Mouse (Mus musculus) cerebellum, adult 2 months (tissue): ENCODE data around the gene Ythdf1. TPM values are rescaled to one million over a fixed set of nuclear protein-coding genes. Genes with fewer than 3 reads are reported as not detected.

Experiments
- DNase-seq, 2 experiments: peaks; one replicate each; pipeline ENCODE4 v3.0.0; 2021
- H3K27ac ChIP-seq: fragments of 200-500 bp; 2 replicates; pipeline ENCODE4 v1.5.1; 2012; ENCODE audit warnings: low read length, control low read depth, inconsistent platforms; ENCODE audit not compliant: insufficient read depth
- H3K27me3 ChIP-seq: fragments of 200-500 bp; 2 replicates; pipeline ENCODE4 v1.6.1; 2012; ENCODE audit warnings: inconsistent platforms, mild to moderate bottlenecking, low read length, moderate library complexity; ENCODE audit not compliant: control insufficient read depth, insufficient read depth
- H3K4me1 ChIP-seq: fragments of 200-500 bp; 2 replicates; pipeline ENCODE4 v1.6.1; 2011; ENCODE audit warnings: low read length; ENCODE audit not compliant: control insufficient read depth, insufficient read depth
- H3K4me3 ChIP-seq: fragments of 200-500 bp; replicated peaks from 2 replicates; pipeline ENCODE3; 2011; ENCODE audit warnings: mild to moderate bottlenecking, low read depth, low read length, control low read depth; ENCODE audit not compliant: insufficient read depth
- CTCF ChIP-seq: fragments of 200-500 bp; IDR thresholded peaks from 2 replicates; pipeline ENCODE4 v1.5.1; 2011; ENCODE audit warnings: low read depth, mild to moderate bottlenecking, control low read depth, low read length, moderate library complexity, borderline replicate concordance; ENCODE audit not compliant: insufficient read depth
- POLR2A ChIP-seq: fragments of 200-500 bp; IDR thresholded peaks from 2 replicates; pipeline ENCODE4 v1.6.1; 2011; ENCODE audit warnings: low read length, control low read depth, borderline replicate concordance; ENCODE audit not compliant: insufficient read depth
- WGBS: fragments of 180-500 bp; shearing (Covaris S2); methylation state at CpG from one replicate; pipeline ENCODE4 v1.1.7; 2018; 5-methylcytosine and 5-hydroxymethylcytosine counted together
- polyA plus RNA-seq: library from polyadenylated mRNA; depleted of rRNA; stranded (reverse); fragments of >200 nt; gene quantifications from 2 replicates; pipeline ENCODE4 v1.2.3, GENCODE M21; 2012; rRNA removed

Ythdf1 gene
- polyA plus RNA-seq, 1 experiment: 52.3 TPM

DNA sequence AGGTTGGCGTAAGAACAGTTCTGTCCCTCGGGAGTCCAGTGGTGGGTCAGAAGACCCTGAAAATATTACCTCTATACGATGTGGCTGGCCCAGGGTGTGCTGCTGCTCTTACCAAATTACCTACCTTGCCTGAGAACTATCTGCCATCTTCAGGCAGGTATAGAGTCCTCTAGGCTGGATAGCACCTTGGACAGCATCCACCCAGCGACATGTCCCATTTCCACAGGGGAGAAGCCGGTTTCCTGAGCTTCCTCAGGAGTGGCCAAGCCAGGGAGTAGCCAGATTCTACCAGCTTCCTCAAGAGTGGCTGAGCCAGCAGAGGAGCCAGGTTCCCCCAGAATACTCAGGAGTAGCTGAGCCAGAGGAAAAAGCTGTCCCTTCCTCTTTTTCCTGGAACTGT is 35.5 kb downstream of the Ythdf1 start:
- DNase-seq: peak in 1 of 2 experiments; percentile 8
- H3K4me1 ChIP-seq: peaks cover 13% of the 10 kb centered on the region; the same call in 1 of the 2 replicates
- 80% methylated on average over 5 of the region's 5 CpGs for WGBS

GRCm38 (mm10) chr2:180881281-180881680 is 39.5 kb downstream of the Ythdf1 start:
- no peak for DNase-seq
- Histone ChIP-seq H3K4me3 (no peak overlapping the region), H3K27ac (no peak overlapping the region), H3K4me1 (peaks cover 21% of the 10 kb centered on the region), H3K27me3 (no peaks in the 10 kb centered on the region)
- no peak for TF ChIP-seq POLR2A
- no peak for TF ChIP-seq CTCF
- WGBS: 66% methylated on average over 9 of the region's 9 CpGs

More for the DNA sequence above, 35.5 kb downstream of the Ythdf1 start:
- H3K27me3 ChIP-seq: no peaks in the 10 kb centered on the region
- H3K4me3 ChIP-seq: no peak overlapping the region
- no peak for TF ChIP-seq POLR2A
- TF ChIP-seq CTCF: no peak
- H3K27ac ChIP-seq: no peak overlapping the region

DNA sequence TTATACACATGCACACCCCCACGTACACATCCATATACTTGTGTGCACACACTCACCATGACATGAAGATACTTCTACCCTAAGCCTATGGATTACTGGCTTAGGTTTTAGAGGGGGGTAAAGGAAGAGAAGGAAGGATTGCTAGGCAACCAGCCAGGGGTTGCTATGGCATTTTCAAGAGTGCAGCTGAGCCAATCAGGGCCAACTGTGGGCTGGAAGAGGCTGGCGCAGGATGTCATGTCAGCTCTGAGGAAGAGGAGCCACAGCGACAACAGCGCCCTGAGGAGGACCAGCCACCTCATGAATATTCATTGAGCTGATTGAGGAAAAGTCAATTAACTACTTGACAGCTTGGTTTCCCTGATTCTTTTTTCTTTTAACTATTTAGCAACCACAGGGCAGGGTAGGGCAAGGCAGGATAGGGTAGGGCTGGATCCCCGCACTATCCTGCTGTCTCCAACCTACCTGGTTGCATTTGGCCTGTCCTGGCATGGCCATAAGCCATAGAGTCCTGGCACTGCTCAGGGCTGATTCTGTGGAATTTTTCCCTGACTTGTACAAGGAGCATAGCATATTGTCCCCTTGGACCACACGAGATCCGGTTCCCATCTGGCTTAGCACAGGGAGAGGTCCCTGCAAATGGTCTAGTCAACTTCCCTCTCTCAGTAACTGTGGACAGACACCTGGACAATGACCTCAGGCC is 41.2 kb downstream of the Ythdf1 start:
- TF ChIP-seq CTCF: no peak
- no peak for TF ChIP-seq POLR2A
- Histone ChIP-seq H3K27me3 (no peaks in the 10 kb centered on the region), H3K27ac (peak overlapping the region; percentile 52), H3K4me1 (peaks cover 21% of the 10 kb centered on the region), H3K4me3 (no peak overlapping the region)
- WGBS: 31% methylated on average over 7 of the region's 7 CpGs
- peak; percentile 69 to 81 for DNase-seq

DNA sequence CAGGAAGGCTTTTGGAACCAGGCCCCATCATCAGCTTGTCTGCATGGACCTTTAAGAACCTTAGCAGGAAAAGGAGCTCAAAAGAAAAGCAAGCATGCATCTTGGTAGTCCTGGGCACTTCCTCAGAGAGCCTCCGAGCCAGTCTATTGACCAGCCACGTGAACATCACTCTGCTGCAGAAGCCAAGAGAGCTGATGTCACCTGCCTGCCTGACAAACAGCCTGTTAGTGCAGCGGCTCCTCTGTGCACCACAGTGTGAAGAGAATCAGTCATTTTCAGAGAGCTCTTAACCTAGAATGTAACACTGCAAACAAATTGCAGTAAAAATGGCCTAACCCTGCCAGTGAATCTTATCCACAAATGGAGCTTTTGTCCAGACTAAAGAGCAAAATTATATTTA is 50.7 kb downstream of the Ythdf1 start:
- WGBS: 35% methylated on average over 3 of the region's 3 CpGs
- no peak for TF ChIP-seq CTCF
- no peak for TF ChIP-seq POLR2A
- no peak for DNase-seq
- Histone ChIP-seq H3K27ac (no peak overlapping the region), H3K27me3 (no peaks in the 10 kb centered on the region), H3K4me1 (no peaks in the 10 kb centered on the region), H3K4me3 (no peak overlapping the region)

DNA sequence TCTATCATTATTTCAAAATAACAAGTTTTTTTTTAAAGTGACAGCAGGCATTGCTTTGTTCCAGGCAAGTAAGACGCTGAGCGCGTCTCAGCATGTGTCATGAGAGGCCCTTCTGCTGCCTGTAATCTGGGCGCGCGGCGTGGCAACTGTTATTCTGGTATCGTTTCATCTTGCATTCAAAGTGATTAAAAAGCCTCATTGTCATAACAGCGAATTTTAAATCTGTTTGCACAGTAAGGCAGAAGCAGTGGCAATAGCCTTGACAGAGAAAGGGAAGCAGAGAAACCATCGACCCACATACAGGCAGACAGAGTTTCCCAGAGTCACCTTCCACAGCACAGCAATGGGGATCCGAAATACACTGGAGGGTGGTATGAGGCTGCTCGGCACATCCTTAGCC is 59.2 kb downstream of the Ythdf1 start:
- no peak overlapping the region for H3K27ac ChIP-seq
- no peaks in the 10 kb centered on the region for H3K27me3 ChIP-seq
- DNase-seq: peak in 1 of 2 experiments; percentile 27
- peaks cover 6% of the 10 kb centered on the region for H3K4me1 ChIP-seq
- H3K4me3 ChIP-seq: no peak overlapping the region
- TF ChIP-seq CTCF (no peak), POLR2A (no peak)
- 17% methylated on average over 12 of the region's 12 CpGs for WGBS

DNA sequence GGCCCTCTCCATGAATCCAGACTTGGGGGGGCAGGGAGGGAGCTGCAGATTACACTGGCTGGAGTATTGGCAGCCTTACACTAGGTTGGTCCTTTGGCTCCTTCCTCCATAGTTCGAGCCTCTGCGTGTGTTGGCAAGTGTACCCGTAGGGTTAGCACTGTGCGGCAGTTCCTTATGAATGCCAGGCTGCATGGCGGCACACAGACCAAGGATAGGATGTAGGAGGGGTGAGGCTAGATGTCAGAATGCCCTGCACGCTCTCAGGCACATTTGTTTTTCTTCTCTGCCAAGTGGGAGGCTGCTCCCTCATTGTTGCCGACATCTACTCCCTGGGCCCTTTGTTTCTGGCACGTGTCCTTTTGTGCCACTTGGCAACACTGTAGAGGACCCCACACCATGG is 63.6 kb downstream of the Ythdf1 start:
- no peak overlapping the region for H3K27ac ChIP-seq
- TF ChIP-seq POLR2A (no peak), CTCF (no peak)
- no peak for DNase-seq
- peaks cover 11% of the 10 kb centered on the region for H3K4me1 ChIP-seq
- no peak overlapping the region for H3K4me3 ChIP-seq
- WGBS: 25% methylated on average over 8 of the region's 8 CpGs
- H3K27me3 ChIP-seq: no peaks in the 10 kb centered on the region

GRCm38 (mm10) chr2:180855005-180855544 is 65.7 kb downstream of the Ythdf1 start:
- no peak for TF ChIP-seq POLR2A
- TF ChIP-seq CTCF: no peak
- WGBS: 24% methylated on average over 13 of the region's 13 CpGs
- Histone ChIP-seq H3K27ac (no peak overlapping the region), H3K4me1 (peaks cover 5% of the 10 kb centered on the region; the same call in 1 of the 2 replicates), H3K4me3 (peak overlapping the region; percentile 43), H3K27me3 (no peaks in the 10 kb centered on the region)
- DNase-seq: peak; percentile 20 to 31

Other genes with a start within 250 kb of the Ythdf1 start
- 36.2 and 37.9 TPM in 2 replicates for gene Dido1, start 210.9 kb downstream of the Ythdf1 start, polyA plus RNA-seq
- gene Gid8, start 210.8 kb downstream of the Ythdf1 start, polyA plus RNA-seq: 61.6 and 65.4 TPM in 2 replicates
- gene Slc17a9, start 195.7 kb downstream of the Ythdf1 start, polyA plus RNA-seq: 0.70 and 1.2 TPM in 2 replicates
- 0.06 TPM in 1 of 2 replicates, not detected in the other for gene Bhlhe23, start 144.0 kb downstream of the Ythdf1 start, polyA plus RNA-seq
- gene Birc7, start 8.1 kb upstream of the Ythdf1 start, polyA plus RNA-seq: 1.0 TPM in 2 replicates
- 64.1 and 75.2 TPM in 2 replicates for gene Nkain4, start 33.8 kb upstream of the Ythdf1 start, polyA plus RNA-seq
- gene Arfgap1, start 46.3 kb upstream of the Ythdf1 start, polyA plus RNA-seq: 118 and 122 TPM in 2 replicates
- gene Col20a1, start 65.6 kb upstream of the Ythdf1 start, polyA plus RNA-seq: 2.6 and 3.5 TPM in 2 replicates
- 10.1 and 14.4 TPM in 2 replicates for gene Chrna4, start 122.6 kb upstream of the Ythdf1 start, polyA plus RNA-seq
- gene Kcnq2, start 214.4 kb upstream of the Ythdf1 start, polyA plus RNA-seq: 115 and 125 TPM in 2 replicates
- gene Eef1a2, start 236.1 kb upstream of the Ythdf1 start, polyA plus RNA-seq: 1,226 and 1,413 TPM in 2 replicates